Mouse (Mus musculus) stomach, embryonic 14.5 days (tissue): Measurements from ENCODE around the gene Tchh. TPM values are rescaled to one million over a fixed set of nuclear protein-coding genes. Genes with fewer than 3 reads are reported as not detected.
"Not testable (repeated sequence)": the region's sequence is repeated elsewhere in the genome, so short reads cannot be mapped to it uniquely, and the experiment has no call there.

Source experiments
- ATAC-seq: fragments of 200-750 bp; cut with Nextera tagmentation; 2 replicates; pipeline ENCODE4 v1.8.0; 2017; ENCODE audit warnings: low read depth, moderate TSS enrichment; ENCODE audit not compliant: insufficient number of reproducible peaks, insufficient read depth, low FRiP score
- H3K27ac ChIP-seq: fragments of 300-500 bp; sonication (generic); 2 replicates; pipeline ENCODE4 v1.5.1; 2014; ENCODE audit warnings: mild to moderate bottlenecking, low read length, moderate library complexity, mixed read lengths
- H3K27me3 ChIP-seq: fragments of 300-500 bp; sonication (generic); 2 replicates; pipeline ENCODE4 v1.6.1; 2014; ENCODE audit warnings: low read length, control low read depth, mixed read lengths; ENCODE audit not compliant: control insufficient read depth, insufficient read depth
- H3K36me3 ChIP-seq: fragments of 300-500 bp; sonication (generic); 2 replicates; pipeline ENCODE4 v1.6.1; 2014; ENCODE audit warnings: mild to moderate bottlenecking, control low read depth, low read length, moderate library complexity, mixed read lengths; ENCODE audit not compliant: control insufficient read depth, insufficient read depth
- H3K4me1 ChIP-seq: fragments of 300-500 bp; sonication (generic); 2 replicates; pipeline ENCODE4 v1.6.1; 2014; ENCODE audit warnings: low read length, control low read depth, mixed read lengths; ENCODE audit not compliant: control insufficient read depth, insufficient read depth
- H3K4me2 ChIP-seq: fragments of 300-500 bp; sonication (generic); replicated peaks from 2 replicates; pipeline ENCODE4 v1.6.1; 2014; ENCODE audit warnings: low read depth, low read length, control low read depth
- H3K4me3 ChIP-seq: fragments of 300-500 bp; sonication (generic); 2 replicates; pipeline ENCODE4 v1.5.1; 2014; ENCODE audit warnings: low read depth, low read length, control low read depth
- H3K9ac ChIP-seq: fragments of 300-500 bp; sonication (generic); replicated peaks from 2 replicates; pipeline ENCODE4 v1.6.1; 2014; ENCODE audit warnings: low read depth, mild to moderate bottlenecking, control low read depth, low read length, moderate library complexity, mixed read lengths
- H3K9me3 ChIP-seq: fragments of 300-500 bp; sonication (generic); 2 replicates; pipeline ENCODE4 v1.6.1; 2016; ENCODE audit warnings: low read depth, low read length, control low read depth; ENCODE audit not compliant: control insufficient read depth
- WGBS: fragments of 180-500 bp; shearing (Covaris S2); extraction: QIAGEN DNeasy Blood & Tissue Kit; methylation state at CpG from one replicate; pipeline ENCODE4 v1.1.7; 2014; 5-methylcytosine and 5-hydroxymethylcytosine counted together
- polyA plus RNA-seq: library from polyadenylated mRNA; unstranded; fragments of >200 nt; fragmentation: Nextera tagmentation; extraction: Ambion mirVana; gene quantifications from 2 replicates; pipeline ENCODE4 v1.2.1, GENCODE M21; 2014

The Tchh gene
- polyA plus RNA-seq, 1 experiment from 2014 or later: 1.3 TPM

DNA sequence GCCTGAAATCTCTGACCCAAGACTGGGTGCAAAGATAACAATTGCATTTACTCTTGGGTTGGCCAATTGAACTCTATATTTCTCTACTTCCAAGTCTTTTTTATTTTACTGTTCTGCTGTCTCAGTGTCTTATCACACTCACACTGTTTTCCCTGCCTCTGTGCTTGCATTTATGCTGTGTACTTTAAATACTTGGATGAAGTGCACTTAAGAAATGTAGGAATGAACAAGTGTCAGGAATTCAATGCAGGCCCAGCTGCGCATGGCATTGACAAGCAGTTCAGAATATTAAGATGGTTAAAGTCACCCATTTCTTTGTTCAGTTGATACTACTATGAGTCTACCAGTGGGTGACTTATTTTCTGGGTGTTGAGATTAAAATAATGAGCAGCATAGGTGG is 37.9 kb downstream of the Tchh start:
- H3K9ac ChIP-seq: no peak overlapping the region
- no peak overlapping the region for H3K4me2 ChIP-seq
- H3K27me3 ChIP-seq: no peaks in the 10 kb centered on the region
- no peak for ATAC-seq
- 76% methylated on average over 1 of the region's 1 CpGs for WGBS
- no peak overlapping the region for H3K27ac ChIP-seq
- H3K36me3 ChIP-seq: no peaks in the 10 kb centered on the region
- H3K9me3 ChIP-seq: no peaks in the 10 kb centered on the region
- H3K4me3 ChIP-seq: no peak overlapping the region
- no peaks in the 10 kb centered on the region for H3K4me1 ChIP-seq

DNA sequence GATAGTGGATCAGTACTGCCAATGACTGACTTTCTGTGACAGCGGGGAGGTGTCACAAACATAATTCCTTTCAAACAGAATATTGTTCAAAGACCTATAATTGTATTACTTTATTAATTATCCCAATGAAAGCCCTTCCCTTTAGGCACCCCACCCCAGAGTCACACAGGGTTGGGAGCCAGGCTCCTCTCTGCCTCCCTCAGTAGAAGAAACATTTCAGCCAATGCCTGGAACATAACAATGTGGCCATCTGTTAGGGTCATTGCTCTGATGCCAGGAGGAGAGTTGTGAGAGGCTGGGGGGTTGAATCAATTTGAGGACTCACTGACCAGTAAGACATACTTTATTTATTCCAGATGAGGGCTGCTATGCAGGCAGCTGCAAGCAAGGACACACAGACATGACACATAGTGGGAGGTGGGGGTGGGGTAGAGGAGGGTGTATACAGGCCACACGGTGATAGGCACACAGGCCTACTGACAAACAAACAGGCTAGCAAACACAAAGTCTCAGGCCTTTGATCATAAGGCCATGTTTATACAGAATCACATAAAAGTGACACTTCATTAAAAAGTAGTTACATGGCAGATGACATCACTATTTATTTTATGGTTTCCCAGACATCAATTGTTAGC is 40.0 kb downstream of the Tchh start:
- no peak for ATAC-seq
- no peaks in the 10 kb centered on the region for H3K9me3 ChIP-seq
- WGBS: 67% methylated on average over 2 of the region's 2 CpGs
- no peaks in the 10 kb centered on the region for H3K27me3 ChIP-seq
- no peak overlapping the region for H3K4me3 ChIP-seq
- no peaks in the 10 kb centered on the region for H3K36me3 ChIP-seq
- H3K4me1 ChIP-seq: no peaks in the 10 kb centered on the region
- no peak overlapping the region for H3K9ac ChIP-seq
- no peak overlapping the region for H3K27ac ChIP-seq
- no peak overlapping the region for H3K4me2 ChIP-seq

DNA sequence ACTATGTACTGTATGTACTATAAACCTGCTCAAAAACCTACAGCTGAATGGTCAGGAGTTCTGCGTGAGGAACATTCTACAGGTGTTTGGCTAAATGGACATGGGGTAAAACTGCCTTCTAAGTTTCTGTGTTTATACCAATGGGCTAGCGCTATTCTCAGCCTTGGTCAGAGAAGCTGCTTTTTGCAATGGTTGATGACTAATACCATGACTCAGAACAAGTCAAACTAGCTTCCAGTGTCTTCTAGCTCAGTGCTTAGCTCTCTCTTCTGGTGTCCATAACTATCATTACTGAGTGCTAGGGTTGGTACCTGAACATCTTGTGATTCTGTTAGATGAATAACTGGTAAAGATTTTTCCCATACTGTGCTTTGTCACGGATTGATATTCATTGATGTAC is 43.5 kb downstream of the Tchh start:
- H3K4me2 ChIP-seq: no peak overlapping the region
- no peaks in the 10 kb centered on the region for H3K9me3 ChIP-seq
- H3K9ac ChIP-seq: no peak overlapping the region
- H3K36me3 ChIP-seq: no peaks in the 10 kb centered on the region
- no peak overlapping the region for H3K27ac ChIP-seq
- H3K4me3 ChIP-seq: no peak overlapping the region
- H3K27me3 ChIP-seq: no peaks in the 10 kb centered on the region
- 83% methylated on average over 3 of the region's 3 CpGs for WGBS
- H3K4me1 ChIP-seq: no peaks in the 10 kb centered on the region
- no peak for ATAC-seq

DNA sequence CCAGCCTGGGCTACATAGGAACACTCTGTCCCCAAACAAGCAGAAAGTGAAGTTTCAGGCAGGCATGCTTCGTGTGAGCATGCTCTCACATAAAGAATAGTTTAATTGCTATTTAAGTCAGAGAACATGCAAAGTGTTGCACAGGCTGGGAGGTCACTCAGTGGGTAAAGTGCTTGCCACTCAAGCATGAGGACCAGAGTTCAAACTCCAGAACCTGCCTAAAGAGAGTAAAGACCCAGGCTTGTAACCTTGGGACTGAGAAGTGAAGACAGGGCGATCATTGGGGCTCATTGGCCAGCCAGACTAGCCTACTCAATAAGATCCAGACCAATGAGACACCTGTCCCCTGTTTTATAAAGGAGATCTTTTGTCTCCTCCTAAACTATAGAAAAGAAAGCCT is 46.4 kb downstream of the Tchh start:
- no peak overlapping the region for H3K9ac ChIP-seq
- WGBS: 85% methylated on average over 2 of the region's 2 CpGs
- ATAC-seq: no peak
- no peak overlapping the region for H3K4me3 ChIP-seq
- no peaks in the 10 kb centered on the region for H3K4me1 ChIP-seq
- H3K27ac ChIP-seq: no peak overlapping the region
- H3K9me3 ChIP-seq: no peaks in the 10 kb centered on the region
- no peaks in the 10 kb centered on the region for H3K27me3 ChIP-seq
- no peaks in the 10 kb centered on the region for H3K36me3 ChIP-seq
- H3K4me2 ChIP-seq: no peak overlapping the region

DNA sequence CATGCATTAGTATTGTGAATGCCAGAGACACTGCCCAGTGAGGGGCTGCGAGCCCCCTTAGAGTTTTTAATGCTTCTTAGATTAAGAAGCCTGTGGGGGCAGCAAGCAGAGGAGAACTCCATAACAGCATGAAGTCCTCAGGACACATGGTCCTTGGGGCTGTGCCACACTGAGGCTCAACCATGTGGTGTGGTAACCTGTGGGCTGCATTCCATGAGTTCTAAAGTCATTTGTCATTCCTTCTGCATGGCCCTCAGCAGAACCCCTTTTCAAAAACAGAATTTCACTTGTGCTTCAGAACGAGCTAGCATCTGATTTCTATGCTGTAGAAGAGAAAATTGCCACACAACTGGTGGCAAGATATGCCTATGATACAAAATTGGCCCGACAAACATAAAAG is 50.0 kb downstream of the Tchh start:
- H3K27ac ChIP-seq: no peak overlapping the region
- H3K27me3 ChIP-seq: no peaks in the 10 kb centered on the region
- H3K9me3 ChIP-seq: no peaks in the 10 kb centered on the region
- no peak for ATAC-seq
- H3K9ac ChIP-seq: no peak overlapping the region
- no peak overlapping the region for H3K4me2 ChIP-seq
- no peaks in the 10 kb centered on the region for H3K4me1 ChIP-seq
- H3K36me3 ChIP-seq: no peaks in the 10 kb centered on the region
- H3K4me3 ChIP-seq: no peak overlapping the region
- WGBS: 72% methylated on average over 3 of the region's 3 CpGs

DNA sequence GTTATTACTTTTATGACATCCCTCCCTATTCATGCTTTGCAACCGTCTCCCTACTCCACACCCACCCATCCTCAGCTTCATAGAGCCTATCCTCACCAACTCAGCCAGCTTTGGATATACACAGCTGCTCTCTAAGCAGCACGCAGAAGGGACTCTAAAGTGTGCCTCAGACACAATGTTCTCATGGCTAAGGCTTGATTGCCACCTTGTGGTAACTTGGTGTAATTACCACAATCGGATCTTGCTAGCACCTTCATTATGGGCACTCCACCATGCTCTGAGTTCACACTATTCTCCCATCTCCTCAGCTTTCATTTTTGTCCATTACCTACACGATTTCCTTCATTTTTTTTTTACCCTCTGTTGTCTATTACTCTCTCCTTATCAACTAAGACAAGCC is 51.9 kb downstream of the Tchh start:
- Histone ChIP-seq H3K4me3 (no peak overlapping the region), H3K27me3 (no peaks in the 10 kb centered on the region), H3K36me3 (no peaks in the 10 kb centered on the region), H3K4me2 (no peak overlapping the region), H3K27ac (no peak overlapping the region), H3K9me3 (no peaks in the 10 kb centered on the region), H3K4me1 (no peaks in the 10 kb centered on the region), H3K9ac (no peak overlapping the region)
- WGBS: under 1% methylated on average over 4 of the region's 4 CpGs
- peak; percentile 68; the same call in 1 of the 2 replicates for ATAC-seq

DNA sequence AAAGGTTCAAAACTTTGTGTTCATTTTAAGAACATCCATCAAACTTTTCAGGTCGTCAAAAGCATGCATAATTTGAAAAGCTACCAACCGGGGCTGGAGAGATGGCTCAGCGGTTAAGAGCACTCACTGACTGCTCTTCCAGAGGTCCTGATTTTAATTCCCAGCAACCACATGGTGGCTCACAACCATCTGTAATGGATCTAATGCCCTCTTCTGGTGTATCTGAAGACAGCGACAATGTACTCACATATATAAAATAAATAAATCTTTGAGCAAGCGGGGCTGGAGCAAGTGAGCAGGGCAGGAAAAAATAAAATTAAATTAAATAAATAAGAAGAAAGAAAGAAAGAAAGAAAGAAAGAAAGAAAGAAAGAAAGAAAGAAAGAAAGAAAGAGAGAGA is 52.6 kb downstream of the Tchh start:
- H3K27ac ChIP-seq, H3K4me2 ChIP-seq, H3K27me3 ChIP-seq, H3K4me3 ChIP-seq, H3K4me1 ChIP-seq, ATAC-seq, H3K36me3 ChIP-seq, H3K9me3 ChIP-seq, H3K9ac ChIP-seq: not testable (repeated sequence)
- 29% methylated on average over 5 of the region's 5 CpGs for WGBS

DNA sequence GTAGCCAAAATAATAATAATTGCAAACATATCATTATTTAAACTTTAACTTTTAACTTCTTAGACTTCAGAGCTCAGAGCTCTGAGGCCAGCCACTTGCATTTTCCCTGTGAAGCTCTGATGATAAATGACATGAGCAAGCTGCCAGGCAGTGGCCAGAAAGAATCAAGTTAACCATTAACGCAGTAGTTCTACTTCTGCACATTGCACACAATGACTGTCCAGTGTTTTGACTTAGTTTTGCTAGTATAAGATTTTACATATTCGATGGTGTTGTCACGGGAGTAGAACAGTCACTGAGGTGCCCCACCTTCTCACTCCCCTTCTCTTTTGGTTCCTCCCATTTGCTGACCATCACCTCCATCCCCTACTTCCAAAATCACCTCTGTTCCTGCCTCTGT is 55.0 kb downstream of the Tchh start:
- WGBS: 59% methylated on average over 3 of the region's 3 CpGs
- no peak overlapping the region for H3K4me2 ChIP-seq
- peak; percentile 57 for ATAC-seq
- H3K9me3 ChIP-seq: no peaks in the 10 kb centered on the region
- no peak overlapping the region for H3K4me3 ChIP-seq
- no peaks in the 10 kb centered on the region for H3K36me3 ChIP-seq
- no peaks in the 10 kb centered on the region for H3K27me3 ChIP-seq
- H3K27ac ChIP-seq: no peak overlapping the region
- H3K4me1 ChIP-seq: no peaks in the 10 kb centered on the region
- H3K9ac ChIP-seq: no peak overlapping the region
